Mouse (Mus musculus) v-Abl transformed pro-B cells (cell line): ENCODE measurements around the gene Mrpl47.

Experiments
- in situ Hi-C, 2 experiments: fragments of 400-800 bp; cut with MboI; formaldehyde crosslinking; loops; one replicate each; pipeline ENCODE4 v1.15.1; 2025; ENCODE audit not compliant: unreplicated experiment in 2 of 2

The Mrpl47 gene

DNA sequence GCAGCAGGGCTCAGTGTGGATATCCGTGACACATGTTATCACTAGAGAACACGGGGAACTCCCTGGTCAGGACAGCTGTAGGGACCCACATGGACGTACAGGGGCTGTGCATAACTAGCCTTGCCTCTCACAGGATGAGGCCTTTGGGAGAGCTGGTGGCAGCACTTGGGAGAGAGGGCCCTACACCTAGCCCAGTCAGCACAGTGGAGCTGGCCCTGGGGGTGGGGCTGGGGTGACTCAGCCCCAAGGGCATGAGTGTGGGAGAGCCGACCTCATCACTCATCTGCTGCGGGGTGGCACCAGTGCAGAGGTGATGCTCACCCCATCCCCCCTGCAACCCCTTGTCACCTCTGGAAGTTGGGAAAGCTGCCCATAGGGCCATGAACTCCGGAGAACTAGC is 61.0 kb downstream of the Mrpl47 start:
- in situ Hi-C loops: loop anchor here in 1 of 2 experiments (25.0 kb wide), 1 partner anchor 889 kb away; no protein-coding TSS in a partner anchor
